ENCODE assay signal across 23 mouse cellular contexts in genomic region chr17:82184261-82184660, GRCm38 (mm10).
DNase-seq lines count a peak whose midpoint lies in the region; ATAC-seq and TF ChIP-seq lines count a peak whose summit lies in the region.
"Had no signal": no experiment of that assay in that cellular context is flagged by ENCODE, and none has a peak within 500 bp of the region (broad histone marks: within the 10 kb centered on the region; RNA-seq: fewer than 3 reads in every experiment).

No protein-coding gene starts in this region.

- TF ChIP-seq CTCF in hindbrain, postnatal 0 days (IDR thresholded peaks at IDR 0.05; ENCODE audit: low read depth) = no peak

- 69% methylated on average over 2 of the region's 2 CpGs for WGBS in hindbrain, postnatal 0 days
- WGBS in hindbrain, embryonic 16.5 days = 73% methylated on average over 2 of the region's 2 CpGs

- no peak overlapping the region for H3K4me3 ChIP-seq in hindbrain, postnatal 0 days (ENCODE audit: low read length)
- H3K4me3 ChIP-seq in hindbrain, embryonic 16.5 days (ENCODE audit: low read length) = no peak overlapping the region
- H3K4me3 ChIP-seq: forebrain, embryonic 12.5 days; heart, adult 2 months; heart, embryonic 10.5 days; heart, embryonic 13.5 days; intestine, embryonic 15.5 days had no signal

- H3K27ac ChIP-seq in hindbrain, postnatal 0 days = no peak overlapping the region
- no peak overlapping the region for H3K27ac ChIP-seq in hindbrain, embryonic 16.5 days (ENCODE audit: low read depth, low read length)
- H3K27ac ChIP-seq: forebrain, embryonic 12.5 days; heart, adult 2 months; heart, embryonic 10.5 days; heart, embryonic 13.5 days; hindbrain, embryonic 14.5 days; intestine, embryonic 15.5 days had no signal

- peak; percentile 14 for DNase-seq in hindbrain, postnatal 0 days (ENCODE audit: low spot score)
- DNase-seq in layer of hippocampus, adult 9-11 months = peak; percentile 44
- no peak for DNase-seq in layer of hippocampus, postnatal 10 days (ENCODE audit: low spot score in 2 of 2)
- DNase-seq in 3T3-L1 (ENCODE audit: low read depth, low spot score) = peak; percentile 16
- peak; percentile 26 for DNase-seq in brain, adult 2 months (ENCODE audit: low read depth, low spot score)
- no peak for DNase-seq in adrenal gland, postnatal 14 days
- DNase-seq: adrenal gland, adult 8-10 months; cerebellum, adult 18-20 months; cerebellum, adult 9-10 months; cerebellum, postnatal 14 days; gastrocnemius, postnatal 10 days; gastrocnemius, postnatal 36 days; heart, adult 2 months; heart, postnatal 14 days; heart, postnatal 4 days had no signal

- H3K36me3 ChIP-seq in hindbrain, postnatal 0 days (ENCODE audit: insufficient read depth, low read length) = no peaks in the 10 kb centered on the region
- no peaks in the 10 kb centered on the region for H3K36me3 ChIP-seq in hindbrain, embryonic 16.5 days (ENCODE audit: control insufficient read depth, insufficient read depth, low read length)
- H3K36me3 ChIP-seq: forebrain, embryonic 12.5 days; heart, embryonic 10.5 days; heart, embryonic 13.5 days; intestine, embryonic 15.5 days had no signal

- H3K9ac ChIP-seq in hindbrain, postnatal 0 days (replicated peaks; ENCODE audit: low read length) = no peak overlapping the region
- no peak overlapping the region for H3K9ac ChIP-seq in hindbrain, embryonic 16.5 days (ENCODE audit: low read depth, low read length)
- H3K9ac ChIP-seq: forebrain, embryonic 12.5 days; heart, embryonic 13.5 days; hindbrain, embryonic 14.5 days; intestine, embryonic 15.5 days had no signal

- no peak overlapping the region for H3K4me2 ChIP-seq in hindbrain, postnatal 0 days (ENCODE audit: low read depth, low read length)
- H3K4me2 ChIP-seq in hindbrain, embryonic 16.5 days (ENCODE audit: low read length) = no peak overlapping the region
- H3K4me2 ChIP-seq: forebrain, embryonic 12.5 days; heart, embryonic 13.5 days; hindbrain, embryonic 14.5 days; intestine, embryonic 15.5 days had no signal

- ATAC-seq in hindbrain, postnatal 0 days = no peak
- no peak for ATAC-seq in hindbrain, embryonic 16.5 days
- ATAC-seq in erythroid progenitor cell, adult 5-6 weeks (replicated peaks; ENCODE audit: low FRiP score, poor library complexity, severe bottlenecking) = no peak
- ATAC-seq: activated CD4-positive, CD25-positive, alpha-beta regulatory T cell, adult 4 months; intestine, embryonic 15.5 days had no signal

- no peaks in the 10 kb centered on the region for H3K9me3 ChIP-seq in hindbrain, postnatal 0 days (ENCODE audit: low read length)
- H3K9me3 ChIP-seq in hindbrain, embryonic 16.5 days (ENCODE audit: control insufficient read depth, low read length) = no peaks in the 10 kb centered on the region
- H3K9me3 ChIP-seq: forebrain, embryonic 12.5 days; heart, embryonic 10.5 days; intestine, embryonic 15.5 days had no signal

- H3K4me1 ChIP-seq in hindbrain, postnatal 0 days (ENCODE audit: insufficient read depth, low read length) = no peaks in the 10 kb centered on the region
- H3K4me1 ChIP-seq in hindbrain, embryonic 16.5 days (ENCODE audit: control insufficient read depth, insufficient read depth, low read depth, low read length) = no peaks in the 10 kb centered on the region
- H3K4me1 ChIP-seq: forebrain, embryonic 12.5 days; heart, embryonic 10.5 days; heart, embryonic 13.5 days; intestine, embryonic 15.5 days had no signal

- H3K27me3 ChIP-seq in hindbrain, postnatal 0 days (ENCODE audit: insufficient read depth, low read length) = no peaks in the 10 kb centered on the region
- H3K27me3 ChIP-seq in hindbrain, embryonic 16.5 days (replicated peaks; ENCODE audit: control insufficient read depth, insufficient read depth, low read length) = no peaks in the 10 kb centered on the region
- H3K27me3 ChIP-seq: forebrain, embryonic 12.5 days; heart, embryonic 13.5 days; intestine, embryonic 15.5 days had no signal

Comparison
In these comparisons a context has a peak if more than half of its experiments do, and no peak if none do; other contexts are left out.
1. DNase-seq: peak in hindbrain, postnatal 0 days (single experiment), layer of hippocampus, adult 9-11 months (single experiment), 3T3-L1 (single experiment) and brain, adult 2 months (single experiment); none in layer of hippocampus, postnatal 10 days (0 of 2) and adrenal gland, postnatal 14 days (single experiment).